Mouse (Mus musculus) heart, adult 2 months (tissue): Measurements from ENCODE around the gene Rhbdf1.

Experiments
- CTCF ChIP-seq: fragments of 200-600 bp; IDR thresholded peaks from 2 replicates; pipeline ENCODE4 v1.8.1; 2022; ENCODE audit warnings: antibody characterized with exemption, mild to moderate bottlenecking, moderate library complexity
- POLR2A ChIP-seq: fragments of 200-500 bp; IDR thresholded peaks from 2 replicates; pipeline ENCODE4 v1.6.1; 2011; ENCODE audit warnings: mild to moderate bottlenecking, low read depth, low read length, control low read depth; ENCODE audit not compliant: insufficient read depth

DNA sequence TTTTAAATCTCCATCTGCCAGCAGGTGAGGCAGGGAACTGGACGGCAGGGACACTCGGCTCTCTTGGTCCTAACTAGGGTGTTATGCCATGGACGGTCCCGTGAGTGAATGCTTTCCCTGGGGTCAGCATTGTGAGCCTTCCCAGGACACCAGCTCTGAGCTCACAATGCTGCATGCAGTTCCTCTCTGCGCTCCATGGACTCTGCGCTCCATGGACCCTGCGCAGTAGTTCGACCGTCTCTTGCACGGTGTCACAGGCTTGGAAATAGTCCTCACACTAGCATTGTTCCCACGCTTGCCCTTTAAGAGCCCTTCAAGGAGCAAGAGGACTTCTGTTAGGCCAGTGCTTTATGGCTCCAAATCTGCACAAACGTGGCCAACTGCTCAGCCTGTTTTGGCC is 33.2 kb downstream of the Rhbdf1 start:
- TF ChIP-seq POLR2A = no peak
- no peak for TF ChIP-seq CTCF
